Mouse (Mus musculus) bone marrow macrophage, adult 2 months (primary cell): Measurements from ENCODE around the gene Rptor.

ENCODE experiments used
- CTCF ChIP-seq: IDR thresholded peaks from 2 replicates; pipeline ENCODE4 v1.5.1; 2012; ENCODE audit warnings: low read depth, mild to moderate bottlenecking, low read length, moderate library complexity
- POLR2A ChIP-seq: IDR thresholded peaks from 2 replicates; pipeline ENCODE4 v1.6.1; 2012; ENCODE audit warnings: mild to moderate bottlenecking, low read depth, low read length, borderline replicate concordance

DNA sequence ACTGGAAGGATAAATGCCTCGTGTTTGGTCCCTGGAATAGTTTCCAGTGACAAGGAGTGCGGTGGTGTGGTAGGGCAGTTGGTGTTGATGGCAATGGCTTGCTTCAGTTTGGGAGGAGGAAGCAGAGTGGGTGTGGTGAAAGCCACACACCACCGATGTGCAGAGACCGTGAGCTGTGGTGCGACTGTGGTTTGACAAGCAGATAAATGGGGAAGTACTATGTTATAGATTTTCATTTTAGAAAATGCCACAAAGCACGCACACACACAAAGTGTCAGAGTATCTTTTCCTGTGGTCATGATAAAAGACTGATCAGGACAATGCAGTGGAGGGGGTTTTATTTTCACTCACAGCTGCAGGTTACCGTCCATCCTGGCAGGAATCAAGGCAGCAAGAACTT is 13.5 kb upstream of the Rptor start:
- no peak for TF ChIP-seq CTCF
- no peak for TF ChIP-seq POLR2A
